Mouse (Mus musculus) mouse embryonic stem cell (cell line): Measurements from ENCODE around the gene Acot5.

Experiments
- in situ Hi-C, 2 experiments: fragments of 300-500 bp; cut with MboI; formaldehyde crosslinking; loops; 1 replicate in 1 of 2; 3 replicates in 1 of 2; pipeline ENCODE4 v1.14.3; 2019 to 2020; ENCODE audit warnings: low sequenced_read_pairs in 2 of 2, low pct_unique_long_range_greater_than_20kb in 1 of 2, mixed read lengths in 1 of 2; ENCODE audit not compliant: unreplicated experiment in 1 of 2

Gene Acot5

DNA sequence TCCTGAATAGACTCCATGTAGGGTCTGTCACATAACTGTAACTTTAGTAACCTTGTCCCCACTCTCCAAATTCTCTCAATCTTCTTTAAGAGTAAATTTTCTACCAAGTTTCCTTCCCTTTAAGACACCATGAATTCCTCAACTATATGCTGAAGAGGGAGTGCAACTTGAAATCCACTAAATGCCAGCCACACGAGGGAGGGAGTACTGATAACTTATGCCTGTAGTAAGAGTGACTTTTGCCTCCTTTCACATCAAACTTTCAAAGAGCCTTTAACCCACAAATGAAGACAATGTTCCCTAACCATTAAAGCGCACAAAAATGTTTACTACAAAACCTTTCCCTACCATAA, 32.3 kb downstream of the Acot5 start:
- in situ Hi-C loops = no loop called here

DNA sequence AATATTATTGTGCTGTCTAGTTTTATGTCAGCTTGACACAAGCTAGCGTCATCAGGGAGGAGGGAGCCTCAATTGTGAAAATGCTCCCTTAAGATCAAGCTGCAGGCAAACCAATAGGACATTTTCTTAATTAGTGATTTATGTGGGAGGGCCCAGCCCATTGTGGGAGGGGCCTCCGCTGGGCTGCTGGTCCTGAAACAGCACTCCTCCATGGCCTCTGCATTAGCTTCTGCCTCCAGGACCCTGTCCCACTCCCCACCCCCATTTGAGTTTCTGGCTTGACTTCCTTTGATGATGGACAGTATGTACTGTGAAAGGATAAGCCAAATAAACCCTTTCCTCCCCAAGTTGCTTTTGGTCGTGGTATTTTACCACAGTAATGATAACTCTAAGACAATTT, 37.9 kb downstream of the Acot5 start:
- in situ Hi-C loops = no loop called here

- in situ Hi-C loops = no loop called here
Measured at GRCm38 (mm10) chr12:84107692-84108091, 38.6 kb downstream of the Acot5 start.

GRCm38 (mm10) chr12:84109924-84110323, 40.8 kb downstream of the Acot5 start:
- in situ Hi-C loops = no loop called here

DNA sequence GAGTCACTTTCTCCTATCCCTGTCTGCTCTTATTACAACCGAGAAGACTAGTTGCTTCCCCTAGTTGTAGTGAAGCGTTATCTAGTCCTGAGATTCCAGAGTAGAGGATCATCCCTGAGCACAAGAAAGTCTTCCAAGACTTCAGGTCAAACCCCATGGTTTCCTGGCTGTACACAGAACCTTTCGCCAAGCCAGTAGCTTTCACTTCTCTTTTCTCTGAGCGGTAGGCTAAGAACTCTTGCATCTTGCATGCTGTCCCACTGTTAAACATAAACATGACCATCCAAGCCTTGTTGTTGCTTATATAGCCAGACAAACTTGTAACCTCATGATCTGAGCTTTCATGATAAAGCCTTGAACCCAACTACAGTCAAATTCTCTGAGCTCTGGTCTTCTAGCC, 41.7 kb downstream of the Acot5 start:
- in situ Hi-C loops = no loop called here

GRCm38 (mm10) chr12:84113676-84114075, 44.6 kb downstream of the Acot5 start:
- in situ Hi-C loops = no loop called here

- in situ Hi-C loops = no loop called here
Measured at GRCm38 (mm10) chr12:84114153-84114994, 45.2 kb downstream of the Acot5 start, which contains the start of gene Dnal1. Dnal1 (plus strand) TSS chr12:84114366.

GRCm38 (mm10) chr12:84119584-84119983, 50.5 kb downstream of the Acot5 start:
- in situ Hi-C loops = no loop called here
